Mouse (Mus musculus) brain, embryonic 18.5 days (tissue): ENCODE measurements around the gene Pomp.
"Not testable (repeated sequence)": the region's sequence is repeated elsewhere in the genome, so short reads cannot be mapped to it uniquely, and the experiment has no call there.

ENCODE experiments used
- DNase-seq: peaks from one replicate; pipeline ENCODE4 v3.0.0-alpha.2; 2012; ENCODE audit warnings: low read depth, low spot score

Pomp gene

GRCm38 (mm10) chr5:147850194-147850593 lies 10.1 kb upstream of the Pomp start:
- DNase-seq, result no peak

GRCm38 (mm10) chr5:147860076-147860448 lies 199 bp upstream of the Pomp start:
- DNase-seq, result no peak

- DNase-seq, result no peak
Observed at GRCm38 (mm10) chr5:147868674-147869073, 8.4 kb downstream of the Pomp start.

GRCm38 (mm10) chr5:147869568-147869967 lies 9.3 kb downstream of the Pomp start:
- DNase-seq, result no peak

- DNase-seq, result no peak
Observed at GRCm38 (mm10) chr5:147870296-147870695, 10.0 kb downstream of the Pomp start.

GRCm38 (mm10) chr5:147871091-147871820 lies 11.0 kb downstream of the Pomp start:
- DNase-seq, result no peak

GRCm38 (mm10) chr5:147874491-147875065 lies 14.3 kb downstream of the Pomp start:
- no peak for DNase-seq

GRCm38 (mm10) chr5:147875210-147875609 lies 14.9 kb downstream of the Pomp start:
- DNase-seq, result no peak

GRCm38 (mm10) chr5:147877520-147877919 lies 17.3 kb downstream of the Pomp start:
- no peak for DNase-seq

GRCm38 (mm10) chr5:147879971-147880682 lies 19.9 kb downstream of the Pomp start:
- no peak for DNase-seq

- DNase-seq, result no peak
Observed at GRCm38 (mm10) chr5:147883581-147883980, 23.3 kb downstream of the Pomp start.

- no peak for DNase-seq
Observed at GRCm38 (mm10) chr5:147888313-147889297, 28.3 kb downstream of the Pomp start.

- DNase-seq, result no peak
Observed at GRCm38 (mm10) chr5:147892735-147893134, 32.5 kb downstream of the Pomp start.

GRCm38 (mm10) chr5:147893143-147893542 lies 32.9 kb downstream of the Pomp start:
- DNase-seq, result no peak

GRCm38 (mm10) chr5:147893766-147894454 lies 33.6 kb downstream of the Pomp start:
- no peak for DNase-seq

- peak; percentile 61 for DNase-seq
Observed at GRCm38 (mm10) chr5:147894455-147895076, 34.3 kb downstream of the Pomp start, which contains the start of gene Slc46a3. TSS of gene Slc46a3 (minus strand) at chr5:147894815.

GRCm38 (mm10) chr5:147895436-147896198 lies 35.4 kb downstream of the Pomp start:
- DNase-seq, result no peak

- DNase-seq, result not testable (repeated sequence)
Observed at GRCm38 (mm10) chr5:147896501-147896900, 36.2 kb downstream of the Pomp start.

GRCm38 (mm10) chr5:147898254-147898653 lies 38.0 kb downstream of the Pomp start:
- no peak for DNase-seq
